Comparison of ENCODE assay signal across 11 mouse cellular contexts in genomic region chr14:47224476-47225325, GRCm38 (mm10). TPM values are rescaled to one million over a fixed set of nuclear protein-coding genes. Genes with fewer than 3 reads are reported as not detected.
A peak's percentile ranks its signal among the peaks of the same experiment; 100 is the strongest.
DNase-seq lines count a peak whose midpoint lies in the region; TF ChIP-seq lines count a peak whose summit lies in the region.
"Had no signal": no experiment of that assay in that cellular context is flagged by ENCODE, and none has a peak within 500 bp of the region (broad histone marks: within the 10 kb centered on the region; RNA-seq: fewer than 3 reads in every experiment).

No protein-coding gene starts in this region.

- no peaks in the 10 kb centered on the region for H3K27me3 ChIP-seq in MEL (ENCODE audit: control insufficient read depth in 1 of 2, insufficient read depth in 2 of 2, low read length in 2 of 2)

- TF ChIP-seq CTCF in MEL (IDR thresholded peaks at IDR 0.05 in 2 of 3, conservative IDR thresholded peaks at IDR 0.05 in 1 of 3; ENCODE audit: control insufficient read depth in 1 of 3, insufficient read depth in 1 of 3, low read depth in 2 of 3, low read length in 3 of 3, poor library complexity in 1 of 3, severe bottlenecking in 1 of 3): peak; percentile 45 to 48 (median 47)

- peak; percentile 33 for DNase-seq in kidney, postnatal 10 days
- DNase-seq in kidney, adult 18-20 months: no peak
- DNase-seq in A20 (ENCODE audit: low read depth, low spot score): peak; percentile 24
- DNase-seq in MEL (ENCODE audit: low read depth, low spot score): peak; percentile 28
- DNase-seq in lung, postnatal 36 days: peak; percentile 31
- DNase-seq in urinary bladder, postnatal 14 days (ENCODE audit: low spot score): no peak
- DNase-seq in gastrocnemius, postnatal 14 days: no peak
- no peak for DNase-seq in cerebellum, adult 9-11 months
- DNase-seq: cerebellum, postnatal 36 days; heart, postnatal 14 days; kidney, adult 9 months had no signal

- TF ChIP-seq POLR2A in MEL (IDR thresholded peaks at IDR 0.05; ENCODE audit: control insufficient read depth in 1 of 2, insufficient read depth in 1 of 2, low read depth in 1 of 2, low read length in 2 of 2, poor library complexity in 1 of 2): no peak

- H3K36me3 ChIP-seq in MEL (ENCODE audit: control insufficient read depth in 1 of 2, insufficient read depth in 2 of 2, low read length in 2 of 2): no peaks in the 10 kb centered on the region; a peak in 1 of 4 replicates

- intact Hi-C loops in gastrocnemius, postnatal 14 days (cut with DNase I; ENCODE audit: low total_unique reads): no loop called here

- H3K4me1 ChIP-seq in MEL (ENCODE audit: control insufficient read depth in 1 of 2, insufficient read depth in 2 of 2, low read length in 2 of 2): peaks cover 0 to 2% of the 10 kb centered on the region in 2 experiments; a peak in 2 of 4 replicates

- no peak for TF ChIP-seq EP300 in MEL (IDR thresholded peaks at IDR 0.05; ENCODE audit: low read depth in 1 of 2, low read length in 2 of 2)

- H3K79me2 ChIP-seq in MEL (ENCODE audit: control insufficient read depth, insufficient read depth, low read length, poor library complexity): no peaks in the 10 kb centered on the region

- H3K9ac ChIP-seq in MEL (ENCODE audit: control insufficient read depth, low read depth, low read length, poor library complexity, severe bottlenecking): no peak overlapping the region

- H3K27ac ChIP-seq in MEL (ENCODE audit: control insufficient read depth, low read depth, low read length): no peak overlapping the region

- peak; percentile 13 for TF ChIP-seq RAD21 in MEL (IDR thresholded peaks at IDR 0.05; ENCODE audit: low read depth, low read length)

- H3K4me3 ChIP-seq in MEL (ENCODE audit: control insufficient read depth in 1 of 2, insufficient read depth in 1 of 2, low read depth in 2 of 2, low read length in 2 of 2): no peak overlapping the region

- no peaks in the 10 kb centered on the region for H3K9me3 ChIP-seq in MEL (replicated peaks; ENCODE audit: insufficient read depth, low read length)

TF ChIP-seq in MEL, 35 proteins besides CTCF, POLR2A, EP300 and RAD21:
- TF ChIP-seq ZNF384 (IDR thresholded peaks at IDR 0.05; ENCODE audit: low read depth, low read length) (peak; percentile 64; the same call in 1 of the 2 replicates), TAL1 (IDR thresholded peaks at IDR 0.05; ENCODE audit: low read length) (no peak)

RNA-seq across cellular contexts. Expression of gene Gch1, which starts 35.5 kb away (rescaled TPM):
- total RNA-seq in MEL (2012; rRNA removed): 4.4 and 8.6 TPM in 2 replicates
- 1 to 10 TPM in 1 of 2 experiments, not detected in 1; 6.6 TPM for polyA plus RNA-seq in MEL (2012; ENCODE audit: insufficient read depth in 1 of 2, insufficient read length in 2 of 2, low read depth in 1 of 2, low replicate concordance in 2 of 2, missing spikeins in 1 of 2)
- 1 to 10 TPM; 1.7 to 1.8 TPM for total RNA-seq in gastrocnemius, postnatal 14 days (2021)

RNA-seq across cellular contexts. Expression of gene Wdhd1, which starts 52.0 kb away (rescaled TPM):
- 49.1 and 51.6 TPM in 2 replicates for total RNA-seq in MEL (2012; rRNA removed)
- polyA plus RNA-seq in MEL (2012; ENCODE audit: insufficient read depth in 1 of 2, insufficient read length in 2 of 2, low read depth in 1 of 2, low replicate concordance in 2 of 2, missing spikeins in 1 of 2): 10 to 100 TPM in 1 of 2 experiments, not detected in 1; 91.5 TPM
- 1 to 10 TPM; 1.1 to 1.3 TPM for total RNA-seq in gastrocnemius, postnatal 14 days (2021)

RNA-seq across cellular contexts. Expression of gene Socs4, which starts 52.0 kb away (rescaled TPM):
- 8.7 and 8.8 TPM in 2 replicates for total RNA-seq in MEL (2012; rRNA removed)
- polyA plus RNA-seq in MEL (2012; ENCODE audit: insufficient read depth in 1 of 2, insufficient read length in 2 of 2, low read depth in 1 of 2, low replicate concordance in 2 of 2, missing spikeins in 1 of 2): 10 to 100 TPM; 13.9 to 21.0 TPM
- 1 to 10 TPM; 7.3 to 7.4 TPM for total RNA-seq in gastrocnemius, postnatal 14 days (2021)

Comparison
In these comparisons a context has a peak if more than half of its experiments do, and no peak if none do; other contexts are left out.
1. DNase-seq: peak in kidney, postnatal 10 days (single experiment), A20 (single experiment), MEL (single experiment) and lung, postnatal 36 days (single experiment); none in kidney, adult 18-20 months (single experiment), urinary bladder, postnatal 14 days (single experiment), gastrocnemius, postnatal 14 days (single experiment) and cerebellum, adult 9-11 months (single experiment).
2. RNA of gene Wdhd1, which starts 52.0 kb away (total RNA-seq): 49.1 to 51.6 TPM in MEL; 1.1 to 1.3 TPM in gastrocnemius, postnatal 14 days; every median in the first group is over 10 times any median in the second.